Mouse (Mus musculus): ENCODE results near the gene Ptpn5. TPM values are rescaled to one million over a fixed set of nuclear protein-coding genes. Genes with fewer than 3 reads are reported as not detected.

Ptpn5 gene
- polyA plus RNA-seq, 1 experiment from 2014 or later: 53.4 TPM

- no peaks in the 10 kb centered on the region for H3K27me3 ChIP-seq (replicated peaks; ENCODE audit: control insufficient read depth, insufficient read depth, low read length)
- H3K4me3 ChIP-seq (ENCODE audit: low read depth, low read length): no peak overlapping the region
- whole genome bisulfite sequencing: 83% methylated on average over 7 of the region's 7 CpGs
- H3K4me1 ChIP-seq (ENCODE audit: control insufficient read depth, insufficient read depth, low read length): no peaks in the 10 kb centered on the region
- no peak overlapping the region for H3K4me2 ChIP-seq (ENCODE audit: low read length)
- no peaks in the 10 kb centered on the region for H3K9me3 ChIP-seq (replicated peaks; ENCODE audit: control insufficient read depth, low read length)
- no peaks in the 10 kb centered on the region for H3K36me3 ChIP-seq (ENCODE audit: control insufficient read depth, insufficient read depth, low read length)
- no peak overlapping the region for H3K9ac ChIP-seq (ENCODE audit: low read length)
- H3K27ac ChIP-seq (ENCODE audit: low read depth, low read length): no peak overlapping the region
- ATAC-seq (no peak), DNase-seq (ENCODE audit: low spot score) (no peak)
Measured at GRCm38 (mm10) chr7:47148298-47148697, 14.8 kb upstream of the Ptpn5 start.

- Histone ChIP-seq H3K4me3 (ENCODE audit: low read depth, low read length) (no peak overlapping the region), H3K4me2 (ENCODE audit: low read length) (no peak overlapping the region), H3K36me3 (ENCODE audit: control insufficient read depth, insufficient read depth, low read length) (no peaks in the 10 kb centered on the region), H3K9me3 (replicated peaks; ENCODE audit: control insufficient read depth, low read length) (no peaks in the 10 kb centered on the region), H3K9ac (ENCODE audit: low read length) (no peak overlapping the region), H3K27me3 (replicated peaks; ENCODE audit: control insufficient read depth, insufficient read depth, low read length) (no peaks in the 10 kb centered on the region), H3K4me1 (ENCODE audit: control insufficient read depth, insufficient read depth, low read length) (no peaks in the 10 kb centered on the region), H3K27ac (ENCODE audit: low read depth, low read length) (no peak overlapping the region)
- ATAC-seq (no peak), DNase-seq (ENCODE audit: low spot score) (peak; percentile 51)
- 67% methylated on average over 12 of the region's 12 CpGs for WGBS
Measured at GRCm38 (mm10) chr7:47146034-47146812, 12.7 kb upstream of the Ptpn5 start.

GRCm38 (mm10) chr7:47144299-47144698 is 10.8 kb upstream of the Ptpn5 start:
- Histone ChIP-seq H3K4me1 (ENCODE audit: control insufficient read depth, insufficient read depth, low read length) (no peaks in the 10 kb centered on the region), H3K27ac (ENCODE audit: low read depth, low read length) (no peak overlapping the region), H3K9me3 (replicated peaks; ENCODE audit: control insufficient read depth, low read length) (no peaks in the 10 kb centered on the region), H3K9ac (ENCODE audit: low read length) (no peak overlapping the region), H3K4me2 (ENCODE audit: low read length) (no peak overlapping the region), H3K36me3 (ENCODE audit: control insufficient read depth, insufficient read depth, low read length) (no peaks in the 10 kb centered on the region), H3K4me3 (ENCODE audit: low read depth, low read length) (no peak overlapping the region), H3K27me3 (replicated peaks; ENCODE audit: control insufficient read depth, insufficient read depth, low read length) (no peaks in the 10 kb centered on the region)
- DNase-seq (ENCODE audit: low spot score) (no peak), ATAC-seq (no peak)
- 42% methylated on average over 6 of the region's 6 CpGs for WGBS

- WGBS: 80% methylated on average over 8 of the region's 8 CpGs
- ATAC-seq (no peak), DNase-seq (ENCODE audit: low spot score) (no peak)
- Histone ChIP-seq H3K4me2 (ENCODE audit: low read length) (no peak overlapping the region), H3K9ac (ENCODE audit: low read length) (no peak overlapping the region), H3K4me3 (ENCODE audit: low read depth, low read length) (no peak overlapping the region), H3K36me3 (ENCODE audit: control insufficient read depth, insufficient read depth, low read length) (no peaks in the 10 kb centered on the region), H3K27ac (ENCODE audit: low read depth, low read length) (no peak overlapping the region), H3K9me3 (replicated peaks; ENCODE audit: control insufficient read depth, low read length) (no peaks in the 10 kb centered on the region), H3K27me3 (replicated peaks; ENCODE audit: control insufficient read depth, insufficient read depth, low read length) (peaks cover 2% of the 10 kb centered on the region; the same call in 1 of the 2 replicates), H3K4me1 (ENCODE audit: control insufficient read depth, insufficient read depth, low read length) (no peaks in the 10 kb centered on the region)
Measured at GRCm38 (mm10) chr7:47139823-47140325, 6.4 kb upstream of the Ptpn5 start.

- no peaks in the 10 kb centered on the region for H3K9me3 ChIP-seq (replicated peaks; ENCODE audit: control insufficient read depth, low read length)
- DNase-seq (ENCODE audit: low spot score) (no peak), ATAC-seq (no peak)
- H3K4me2 ChIP-seq (ENCODE audit: low read length): no peak overlapping the region
- H3K4me1 ChIP-seq (ENCODE audit: control insufficient read depth, insufficient read depth, low read length): no peaks in the 10 kb centered on the region
- H3K9ac ChIP-seq (ENCODE audit: low read length): no peak overlapping the region
- 52% methylated on average over 5 of the region's 5 CpGs for WGBS
- H3K27ac ChIP-seq (ENCODE audit: low read depth, low read length): no peak overlapping the region
- no peak overlapping the region for H3K4me3 ChIP-seq (ENCODE audit: low read depth, low read length)
- peaks cover 19% of the 10 kb centered on the region; the same call in 1 of the 2 replicates for H3K27me3 ChIP-seq (replicated peaks; ENCODE audit: control insufficient read depth, insufficient read depth, low read length)
- H3K36me3 ChIP-seq (ENCODE audit: control insufficient read depth, insufficient read depth, low read length): no peaks in the 10 kb centered on the region
Measured at GRCm38 (mm10) chr7:47134570-47134969, 1.1 kb upstream of the Ptpn5 start.

- WGBS: 2% methylated on average over 9 of the region's 10 CpGs
- peak overlapping the region; percentile 71 for H3K4me3 ChIP-seq (ENCODE audit: low read depth, low read length)
- ATAC-seq: no peak; the same call in 1 of the 2 replicates
- peak overlapping the region; percentile 88 for H3K9ac ChIP-seq (ENCODE audit: low read length)
- no peaks in the 10 kb centered on the region for H3K4me1 ChIP-seq (ENCODE audit: control insufficient read depth, insufficient read depth, low read length)
- peak overlapping the region; percentile 80 for H3K27ac ChIP-seq (ENCODE audit: low read depth, low read length)
- no peaks in the 10 kb centered on the region for H3K9me3 ChIP-seq (replicated peaks; ENCODE audit: control insufficient read depth, low read length)
- no peak for DNase-seq (ENCODE audit: low spot score)
- peaks cover 19% of the 10 kb centered on the region; the same call in 1 of the 2 replicates for H3K27me3 ChIP-seq (replicated peaks; ENCODE audit: control insufficient read depth, insufficient read depth, low read length)
- no peaks in the 10 kb centered on the region for H3K36me3 ChIP-seq (ENCODE audit: control insufficient read depth, insufficient read depth, low read length)
- peak overlapping the region; percentile 78 for H3K4me2 ChIP-seq (ENCODE audit: low read length)
Measured at GRCm38 (mm10) chr7:47132931-47133260, 588 bp downstream of the Ptpn5 start.

GRCm38 (mm10) chr7:47132180-47132930 is 1.1 kb downstream of the Ptpn5 start:
- Histone ChIP-seq H3K9ac (ENCODE audit: low read length) (peak overlapping the region; percentile 88), H3K4me3 (ENCODE audit: low read depth, low read length) (peak overlapping the region; percentile 71), H3K9me3 (replicated peaks; ENCODE audit: control insufficient read depth, low read length) (no peaks in the 10 kb centered on the region), H3K36me3 (ENCODE audit: control insufficient read depth, insufficient read depth, low read length) (no peaks in the 10 kb centered on the region), H3K4me1 (ENCODE audit: control insufficient read depth, insufficient read depth, low read length) (no peaks in the 10 kb centered on the region), H3K4me2 (ENCODE audit: low read length) (peak overlapping the region; percentile 78), H3K27ac (ENCODE audit: low read depth, low read length) (peak overlapping the region; percentile 80), H3K27me3 (replicated peaks; ENCODE audit: control insufficient read depth, insufficient read depth, low read length) (peaks cover 19% of the 10 kb centered on the region; the same call in 1 of the 2 replicates)
- under 1% methylated on average over 64 of the region's 65 CpGs for WGBS
- peak; percentile 89 for ATAC-seq
- DNase-seq (ENCODE audit: low spot score): peak; percentile 82

- Histone ChIP-seq H3K4me1 (ENCODE audit: control insufficient read depth, insufficient read depth, low read length) (no peaks in the 10 kb centered on the region), H3K27me3 (replicated peaks; ENCODE audit: control insufficient read depth, insufficient read depth, low read length) (peaks cover 19% of the 10 kb centered on the region; the same call in 1 of the 2 replicates), H3K9me3 (replicated peaks; ENCODE audit: control insufficient read depth, low read length) (no peaks in the 10 kb centered on the region), H3K27ac (ENCODE audit: low read depth, low read length) (peak overlapping the region; percentile 80), H3K4me3 (ENCODE audit: low read depth, low read length) (peak overlapping the region; percentile 71), H3K36me3 (ENCODE audit: control insufficient read depth, insufficient read depth, low read length) (no peaks in the 10 kb centered on the region), H3K9ac (ENCODE audit: low read length) (peak overlapping the region; percentile 88), H3K4me2 (ENCODE audit: low read length) (peak overlapping the region; percentile 78)
- WGBS: 0% methylated on average over 15 of the region's 15 CpGs
- ATAC-seq: peak; percentile 42
- DNase-seq (ENCODE audit: low spot score): no peak
Measured at GRCm38 (mm10) chr7:47131840-47132179, 1.7 kb downstream of the Ptpn5 start.

Data from forebrain, embryonic 14.5 days (tissue).